Mouse (Mus musculus) liver, embryonic 16.5 days (tissue): ENCODE data around the gene Ninj1. TPM values are rescaled to one million over a fixed set of nuclear protein-coding genes. Genes with fewer than 3 reads are reported as not detected.

Experiments used
- ATAC-seq: fragments of 200-750 bp; cut with Nextera tagmentation; 2 replicates; pipeline ENCODE4 v1.8.0; 2017; ENCODE audit warnings: low read depth, mild to moderate bottlenecking, moderate number of reproducible peaks, moderate library complexity
- H3K27ac ChIP-seq: fragments of 300-500 bp; sonication (generic); 2 replicates; pipeline ENCODE4 v1.5.1; 2014; ENCODE audit warnings: mild to moderate bottlenecking, low read length
- H3K27me3 ChIP-seq: fragments of 300-500 bp; sonication (generic); 2 replicates; pipeline ENCODE4 v1.6.1; 2014; ENCODE audit warnings: low read depth, low read length, mixed read lengths; ENCODE audit not compliant: control insufficient read depth, insufficient read depth
- H3K36me3 ChIP-seq: fragments of 300-500 bp; sonication (generic); 2 replicates; pipeline ENCODE4 v1.6.1; 2014; ENCODE audit warnings: mild to moderate bottlenecking; ENCODE audit not compliant: control insufficient read depth, insufficient read depth
- H3K4me1 ChIP-seq: fragments of 300-500 bp; sonication (generic); 2 replicates; pipeline ENCODE4 v1.6.1; 2014; ENCODE audit warnings: low read depth, low read length, mixed read lengths; ENCODE audit not compliant: control insufficient read depth
- H3K4me2 ChIP-seq: fragments of 300-500 bp; sonication (generic); 2 replicates; pipeline ENCODE4 v1.6.1; 2014; ENCODE audit warnings: low read depth, low read length, mixed read lengths
- H3K4me3 ChIP-seq: fragments of 300-500 bp; sonication (generic); 2 replicates; pipeline ENCODE4 v1.5.1; 2014; ENCODE audit warnings: low read depth, mild to moderate bottlenecking, low read length
- H3K9ac ChIP-seq: fragments of 300-500 bp; sonication (generic); 2 replicates; pipeline ENCODE4 v1.6.1; 2014; ENCODE audit warnings: low read depth, low read length
- H3K9me3 ChIP-seq: fragments of 300-500 bp; sonication (generic); replicated peaks from 2 replicates; pipeline ENCODE4 v1.6.1; 2016; ENCODE audit warnings: low read length; ENCODE audit not compliant: control insufficient read depth
- WGBS: fragments of 180-500 bp; shearing (Covaris S2); extraction: QIAGEN DNeasy Blood & Tissue Kit; methylation state at CpG from one replicate; pipeline ENCODE4 v1.1.7; 2014; ENCODE audit not compliant: insufficient replicate concordance; 5-methylcytosine and 5-hydroxymethylcytosine counted together
- polyA plus RNA-seq: library from polyadenylated mRNA; unstranded; fragments of >200 nt; fragmentation: Nextera tagmentation; extraction: Ambion mirVana; gene quantifications from 2 replicates; pipeline ENCODE4 v1.2.1, GENCODE M21; 2015

Ninj1 gene
- polyA plus RNA-seq, 1 experiment from 2014 or later, result 58.0 TPM

GRCm38 (mm10) chr13:49238737-49239136 is 51.5 kb downstream of the Ninj1 start:
- no peaks in the 10 kb centered on the region for H3K9me3 ChIP-seq
- no peaks in the 10 kb centered on the region for H3K27me3 ChIP-seq
- H3K4me1 ChIP-seq, result peaks cover 14% of the 10 kb centered on the region
- no peak overlapping the region for H3K27ac ChIP-seq
- WGBS, result 77% methylated on average over 8 of the region's 8 CpGs
- no peak overlapping the region for H3K9ac ChIP-seq
- no peak overlapping the region for H3K4me3 ChIP-seq
- no peaks in the 10 kb centered on the region for H3K36me3 ChIP-seq
- H3K4me2 ChIP-seq, result no peak overlapping the region
- ATAC-seq, result no peak

DNA sequence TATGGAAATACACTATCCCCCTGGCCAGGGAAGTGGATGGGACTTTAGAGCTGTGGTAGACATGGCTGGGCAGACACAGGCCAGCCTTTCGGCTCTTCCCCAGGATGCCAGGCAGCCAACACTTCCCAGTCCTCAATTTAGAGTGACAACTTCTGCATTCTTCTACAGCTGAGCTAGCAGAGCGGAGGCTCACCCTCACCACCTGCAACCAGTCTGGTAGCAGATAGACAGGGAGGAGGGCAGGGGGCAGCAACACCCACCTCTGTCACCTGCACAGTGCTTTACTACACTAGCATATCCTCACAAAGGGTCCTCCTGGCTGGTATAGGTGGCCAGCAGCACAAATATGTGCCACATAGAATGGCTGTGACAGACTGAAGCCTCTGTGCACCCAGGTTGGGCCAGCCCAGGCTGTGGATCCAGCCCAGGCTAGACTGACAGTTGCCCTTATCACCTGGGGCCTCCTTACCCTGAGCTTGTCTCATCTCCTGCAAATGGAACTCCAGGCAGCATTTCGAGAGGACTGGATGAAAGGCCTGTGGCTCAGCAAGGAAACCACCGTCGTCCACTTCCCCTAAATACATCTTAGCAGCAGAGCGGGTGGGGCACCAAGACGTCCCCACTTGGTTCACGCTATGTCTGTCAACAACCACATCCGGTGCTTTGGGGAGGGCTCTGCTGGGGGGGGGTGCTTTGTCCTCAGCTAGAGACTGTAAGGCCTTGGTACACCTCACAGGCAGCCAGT is 55.2 kb downstream of the Ninj1 start:
- H3K9me3 ChIP-seq, result no peaks in the 10 kb centered on the region
- H3K4me3 ChIP-seq, result no peak overlapping the region; the same call in 1 of the 2 replicates
- H3K27me3 ChIP-seq, result peaks cover 9% of the 10 kb centered on the region
- H3K4me1 ChIP-seq, result peaks cover 14% of the 10 kb centered on the region
- no peaks in the 10 kb centered on the region for H3K36me3 ChIP-seq
- ATAC-seq, result peak; percentile 61
- peak overlapping the region; percentile 24; the same call in 1 of the 2 replicates for H3K4me2 ChIP-seq
- WGBS, result 20% methylated on average over 9 of the region's 9 CpGs
- H3K9ac ChIP-seq, result no peak overlapping the region
- peak overlapping the region; percentile 81 for H3K27ac ChIP-seq

DNA sequence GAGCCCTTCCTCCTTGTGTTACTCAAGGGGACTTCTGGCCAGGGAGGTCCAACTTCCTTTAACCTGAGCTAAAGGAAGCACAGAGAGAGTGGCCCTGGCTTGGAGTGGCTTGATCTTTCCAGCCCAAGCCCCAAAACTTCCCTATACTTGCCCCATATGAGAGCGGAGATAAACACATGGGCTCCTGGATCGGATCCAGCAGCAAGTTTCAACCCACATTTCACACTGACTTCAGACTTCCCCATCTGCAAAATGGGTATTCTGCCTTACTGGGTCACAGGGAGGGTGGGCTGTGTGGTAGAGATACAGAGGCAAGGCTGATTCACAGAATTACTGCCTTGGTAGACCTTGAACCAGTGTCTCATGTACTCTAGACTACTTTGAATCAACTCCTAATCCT is 56.2 kb downstream of the Ninj1 start:
- peak overlapping the region; percentile 65 for H3K27ac ChIP-seq
- H3K36me3 ChIP-seq, result no peaks in the 10 kb centered on the region
- no peak overlapping the region for H3K4me2 ChIP-seq
- peaks cover 21% of the 10 kb centered on the region for H3K4me1 ChIP-seq
- no peak overlapping the region for H3K9ac ChIP-seq
- H3K4me3 ChIP-seq, result no peak overlapping the region
- WGBS, result 46% methylated on average over 2 of the region's 2 CpGs
- H3K9me3 ChIP-seq, result no peaks in the 10 kb centered on the region
- H3K27me3 ChIP-seq, result peaks cover 19% of the 10 kb centered on the region
- ATAC-seq, result no peak

DNA sequence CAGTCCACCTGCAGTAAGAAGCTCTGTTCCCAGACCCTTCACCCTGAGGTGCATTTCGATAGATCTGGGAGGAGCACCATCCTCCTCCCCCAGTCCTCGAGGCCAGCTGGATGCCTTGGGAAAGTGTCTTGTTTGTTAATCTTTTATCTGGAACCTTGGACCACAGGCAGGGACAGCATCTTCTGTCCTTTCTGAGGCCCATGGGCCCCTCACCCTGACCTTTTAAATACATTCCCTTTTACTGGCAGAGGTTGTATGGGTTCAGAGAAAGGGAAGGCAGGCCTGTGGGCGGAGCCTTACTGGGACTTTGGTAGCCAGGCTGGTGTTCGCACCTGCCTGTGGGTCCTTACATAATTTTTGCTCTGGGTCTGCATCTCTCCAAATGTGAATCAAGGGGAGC is 58.0 kb downstream of the Ninj1 start:
- Histone ChIP-seq H3K27ac (no peak overlapping the region), H3K4me2 (no peak overlapping the region), H3K4me3 (no peak overlapping the region), H3K9me3 (no peaks in the 10 kb centered on the region), H3K9ac (no peak overlapping the region), H3K36me3 (no peaks in the 10 kb centered on the region), H3K27me3 (peaks cover 21% of the 10 kb centered on the region), H3K4me1 (peaks cover 21% of the 10 kb centered on the region)
- WGBS, result 57% methylated on average over 4 of the region's 4 CpGs
- ATAC-seq, result no peak

Other genes starting within 250 kb of the Ninj1 start
- gene Fam120a, start 219.5 kb upstream of the Ninj1 start, polyA plus RNA-seq, result 11.5 and 12.0 TPM in 2 replicates
- gene Wnk2, start 39.5 kb upstream of the Ninj1 start, polyA plus RNA-seq, result 0.08 and 0.15 TPM in 2 replicates
- gene Card19, start 28.6 kb downstream of the Ninj1 start, polyA plus RNA-seq, result 16.4 and 18.2 TPM in 2 replicates
- gene Susd3, start 61.2 kb downstream of the Ninj1 start, polyA plus RNA-seq, result 1.1 and 2.0 TPM in 2 replicates
- 0.67 and 0.70 TPM in 2 replicates for gene Fgd3, start 132.8 kb downstream of the Ninj1 start, polyA plus RNA-seq
- 6.3 and 6.5 TPM in 2 replicates for gene Bicd2, start 154.1 kb downstream of the Ninj1 start, polyA plus RNA-seq
- 6.6 and 6.8 TPM in 2 replicates for gene Ippk, start 233.8 kb downstream of the Ninj1 start, polyA plus RNA-seq